Mouse (Mus musculus): Measurements from ENCODE around the gene Mtfr1l. TPM values are rescaled to one million over a fixed set of nuclear protein-coding genes. Genes with fewer than 3 reads are reported as not detected.

Gene Mtfr1l
- total RNA-seq, 2 experiments from 2014 or later, result 63.2 to 64.7 TPM

- DNase-seq, result no peak
These were observed 22.6 kb upstream of the Mtfr1l start for GRCm38 (mm10) chr4:134557626-134558249.

GRCm38 (mm10) chr4:134555956-134556580 lies 20.9 kb upstream of the Mtfr1l start:
- no peak for DNase-seq

- DNase-seq, result no peak
These were observed 18.4 kb upstream of the Mtfr1l start for GRCm38 (mm10) chr4:134553631-134554030.

- DNase-seq, result peak in 1 of 2 experiments; percentile 45
These were observed 16.5 kb upstream of the Mtfr1l start, which contains the start of gene Selenon for GRCm38 (mm10) chr4:134551494-134552316. TSS of gene Selenon (minus strand) at chr4:134552166.

- DNase-seq, result no peak
These were observed 14.7 kb upstream of the Mtfr1l start for GRCm38 (mm10) chr4:134549899-134550298.

GRCm38 (mm10) chr4:134548169-134548938 lies 13.2 kb upstream of the Mtfr1l start:
- DNase-seq, result no peak

- DNase-seq, result no peak
These were observed 11.9 kb upstream of the Mtfr1l start for GRCm38 (mm10) chr4:134546814-134547705.

GRCm38 (mm10) chr4:134543261-134543660 lies 8.1 kb upstream of the Mtfr1l start:
- DNase-seq, result peak; percentile 90 to 93

GRCm38 (mm10) chr4:134542726-134543125 lies 7.5 kb upstream of the Mtfr1l start:
- no peak for DNase-seq

GRCm38 (mm10) chr4:134538997-134539580 lies 3.9 kb upstream of the Mtfr1l start:
- no peak for DNase-seq

GRCm38 (mm10) chr4:134535787-134536151 lies 582 bp upstream of the Mtfr1l start:
- DNase-seq, result peak in 1 of 2 experiments; percentile 33

GRCm38 (mm10) chr4:134534124-134534886 lies 882 bp downstream of the Mtfr1l start:
- peak in 1 of 2 experiments; percentile 56 for DNase-seq

GRCm38 (mm10) chr4:134533421-134533820 lies 1.8 kb downstream of the Mtfr1l start:
- DNase-seq, result no peak

GRCm38 (mm10) chr4:134532928-134533327 lies 2.3 kb downstream of the Mtfr1l start:
- DNase-seq, result no peak

GRCm38 (mm10) chr4:134526220-134526619 lies 9.0 kb downstream of the Mtfr1l start:
- DNase-seq, result no peak

- no peak for DNase-seq
These were observed 9.4 kb downstream of the Mtfr1l start for GRCm38 (mm10) chr4:134525806-134526205.

GRCm38 (mm10) chr4:134523447-134523846 lies 11.7 kb downstream of the Mtfr1l start:
- DNase-seq, result no peak

- DNase-seq, result peak in 1 of 2 experiments; percentile 44
These were observed 15.9 kb downstream of the Mtfr1l start for GRCm38 (mm10) chr4:134519281-134519680.

- DNase-seq, result no peak
These were observed 16.6 kb downstream of the Mtfr1l start for GRCm38 (mm10) chr4:134518541-134518940.

GRCm38 (mm10) chr4:134517719-134518118 lies 17.5 kb downstream of the Mtfr1l start:
- no peak for DNase-seq
